Mouse (Mus musculus): ENCODE data around the gene Ikzf3.

DNA sequence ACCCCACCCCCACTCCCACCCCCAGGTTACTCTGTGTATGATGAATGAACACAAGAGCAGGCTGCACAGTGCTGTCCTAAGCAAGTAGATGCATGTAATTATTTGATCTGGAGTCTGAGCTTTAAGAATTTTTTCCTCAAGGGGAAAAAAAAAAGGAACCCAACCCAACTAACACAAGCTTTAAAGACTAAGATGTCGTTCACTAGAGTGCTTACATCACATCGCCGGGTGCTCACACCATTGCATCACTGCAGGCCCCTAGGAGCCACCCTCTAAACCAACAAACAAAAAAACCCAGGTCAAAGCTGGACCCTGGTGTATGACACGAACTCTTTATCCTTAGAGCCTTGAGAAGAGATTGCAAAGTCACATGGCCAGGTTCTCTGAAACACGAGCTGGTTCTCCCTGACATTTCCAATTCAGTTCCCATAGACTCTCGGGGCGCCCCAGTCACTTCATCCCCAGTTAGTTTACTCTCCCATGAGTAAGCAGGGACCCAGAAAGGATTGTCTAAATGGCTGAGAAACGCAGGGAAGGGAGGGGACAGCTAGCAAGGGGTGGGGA lies 71.8 kb downstream of the Ikzf3 start:
- TF ChIP-seq POLR2A (IDR thresholded peaks at IDR 0.05; ENCODE audit: low read depth, low read length): no peak
- no peak for TF ChIP-seq CTCF (conservative IDR thresholded peaks at IDR 0.05; ENCODE audit: insufficient read depth, insufficient read length, low read depth, low read length)

All from kidney, adult 2 months (tissue).